Mouse (Mus musculus) brown adipose tissue, adult 24 weeks (tissue): ENCODE measurements around the gene Vamp5. TPM values are rescaled to one million over a fixed set of nuclear protein-coding genes. Genes with fewer than 3 reads are reported as not detected.
A peak's percentile ranks its signal among the peaks of the same experiment; 100 is the strongest.

Experiments
- H3K27ac ChIP-seq: fragments of 200-500 bp; replicated peaks from 2 replicates; pipeline ENCODE4 v1.5.1; 2012; ENCODE audit warnings: low read depth, mild to moderate bottlenecking, low read length
- H3K4me1 ChIP-seq: fragments of 200-500 bp; 2 replicates; pipeline ENCODE4 v1.6.1; 2012; ENCODE audit warnings: low read length, mixed read lengths; ENCODE audit not compliant: control insufficient read depth, insufficient read depth, insufficient read length
- H3K4me3 ChIP-seq: fragments of 200-500 bp; 2 replicates; pipeline ENCODE4 v1.5.1; 2012; ENCODE audit warnings: low read depth, mild to moderate bottlenecking, low read length, moderate library complexity; ENCODE audit not compliant: insufficient read depth
- polyA plus RNA-seq: library from polyadenylated mRNA; stranded (reverse); fragments of >200 nt; gene quantifications from 2 replicates; pipeline ENCODE4 v1.2.4, GENCODE M21; 2012; ENCODE audit not compliant: missing spikeins, insufficient read depth, insufficient read length

The Vamp5 gene
- 17.5 and 19.1 TPM in 2 replicates for polyA plus RNA-seq

GRCm38 (mm10) chr6:72380131-72380770 is at the start of gene Vamp5:
Gene Vamp5, minus strand, starts transcription at chr6:72380468.
- H3K4me3 ChIP-seq, result peak within 1 kb of the TSS; percentile 91
- peaks cover 3% of the 10 kb centered on the region; the same call in 1 of the 2 replicates for H3K4me1 ChIP-seq
- H3K27ac ChIP-seq, result peak within 1 kb of the TSS; percentile 82

GRCm38 (mm10) chr6:72429061-72429842 is 49.0 kb upstream of the Vamp5 start:
- H3K27ac ChIP-seq, result no peak overlapping the region
- H3K4me3 ChIP-seq, result no peak overlapping the region
- no peaks in the 10 kb centered on the region for H3K4me1 ChIP-seq

GRCm38 (mm10) chr6:72428036-72428435 is 47.8 kb upstream of the Vamp5 start:
- Histone ChIP-seq H3K4me1 (no peaks in the 10 kb centered on the region), H3K27ac (no peak overlapping the region), H3K4me3 (no peak overlapping the region)

GRCm38 (mm10) chr6:72425646-72426045 is 45.4 kb upstream of the Vamp5 start:
- Histone ChIP-seq H3K4me1 (no peaks in the 10 kb centered on the region), H3K27ac (no peak overlapping the region), H3K4me3 (no peak overlapping the region)

- Histone ChIP-seq H3K4me1 (no peaks in the 10 kb centered on the region), H3K4me3 (no peak overlapping the region), H3K27ac (no peak overlapping the region)
These were observed 40.6 kb upstream of the Vamp5 start for GRCm38 (mm10) chr6:72420901-72421300.

GRCm38 (mm10) chr6:72419806-72420205 is 39.5 kb upstream of the Vamp5 start:
- H3K27ac ChIP-seq, result no peak overlapping the region
- H3K4me3 ChIP-seq, result no peak overlapping the region
- peaks cover 2% of the 10 kb centered on the region; the same call in 1 of the 2 replicates for H3K4me1 ChIP-seq

GRCm38 (mm10) chr6:72418279-72418678 is 38.0 kb upstream of the Vamp5 start:
- H3K4me3 ChIP-seq, result no peak overlapping the region
- peaks cover 2% of the 10 kb centered on the region; the same call in 1 of the 2 replicates for H3K4me1 ChIP-seq
- no peak overlapping the region for H3K27ac ChIP-seq

- Histone ChIP-seq H3K4me3 (no peak overlapping the region; the same call in 1 of the 2 replicates), H3K4me1 (peaks cover 2% of the 10 kb centered on the region; the same call in 1 of the 2 replicates), H3K27ac (no peak overlapping the region)
These were observed 35.9 kb upstream of the Vamp5 start for GRCm38 (mm10) chr6:72415964-72416772.

GRCm38 (mm10) chr6:72415181-72415580 is 34.9 kb upstream of the Vamp5 start:
- Histone ChIP-seq H3K4me1 (peaks cover 2% of the 10 kb centered on the region; the same call in 1 of the 2 replicates), H3K27ac (no peak overlapping the region), H3K4me3 (peak overlapping the region; percentile 14; the same call in 1 of the 2 replicates)

GRCm38 (mm10) chr6:72414076-72414756 is 33.9 kb upstream of the Vamp5 start, which contains the start of gene Ggcx:
Gene Ggcx, plus strand, starts transcription at chr6:72414308.
- Histone ChIP-seq H3K4me3 (peak within 1 kb of the TSS; percentile 90), H3K4me1 (peaks cover 2% of the 10 kb centered on the region; the same call in 1 of the 2 replicates), H3K27ac (peak within 1 kb of the TSS; percentile 44)

- H3K27ac ChIP-seq, result no peak overlapping the region
- H3K4me3 ChIP-seq, result no peak overlapping the region
- no peaks in the 10 kb centered on the region for H3K4me1 ChIP-seq
These were observed 30.2 kb upstream of the Vamp5 start for GRCm38 (mm10) chr6:72410518-72410917.

- no peak overlapping the region for H3K27ac ChIP-seq
- no peak overlapping the region for H3K4me3 ChIP-seq
- no peaks in the 10 kb centered on the region for H3K4me1 ChIP-seq
These were observed 29.7 kb upstream of the Vamp5 start for GRCm38 (mm10) chr6:72410003-72410402.

- Histone ChIP-seq H3K27ac (no peak overlapping the region), H3K4me1 (no peaks in the 10 kb centered on the region), H3K4me3 (no peak overlapping the region)
These were observed 29.3 kb upstream of the Vamp5 start for GRCm38 (mm10) chr6:72409567-72409966.

- Histone ChIP-seq H3K27ac (no peak overlapping the region), H3K4me1 (no peaks in the 10 kb centered on the region), H3K4me3 (no peak overlapping the region)
These were observed 26.9 kb upstream of the Vamp5 start for GRCm38 (mm10) chr6:72407119-72407518.
